Comparison of ENCODE assay signal across 8 mouse cellular contexts in genomic region chr7:19083701-19084100, GRCm38 (mm10). TPM values are rescaled to one million over a fixed set of nuclear protein-coding genes. Genes with fewer than 3 reads are reported as not detected.
DNase-seq lines count a peak whose midpoint lies in the region; ATAC-seq and TF ChIP-seq lines count a peak whose summit lies in the region.

Dmpk (plus strand) TSS chr7:19083849.

- H3K79me2 ChIP-seq in MEL (ENCODE audit: control insufficient read depth, insufficient read depth, low read length, poor library complexity), result no peaks in the 10 kb centered on the region; the same call in 1 of the 2 replicates

- H3K36me3 ChIP-seq in forebrain, embryonic 11.5 days (ENCODE audit: control insufficient read depth, insufficient read depth, low read length), result peaks cover 12% of the 10 kb centered on the region
- peaks cover 54% of the 10 kb centered on the region for H3K36me3 ChIP-seq in forebrain, embryonic 15.5 days
- H3K36me3 ChIP-seq in MEL (ENCODE audit: control insufficient read depth in 1 of 2, insufficient read depth in 2 of 2, low read length in 2 of 2), result peaks cover 0 to 8% of the 10 kb centered on the region in 2 experiments; a peak in 2 of 4 replicates
- peaks cover 42% of the 10 kb centered on the region for H3K36me3 ChIP-seq in hindbrain, postnatal 0 days (ENCODE audit: insufficient read depth, low read length)
- peaks cover 30% of the 10 kb centered on the region for H3K36me3 ChIP-seq in liver, embryonic 15.5 days (replicated peaks)

- H3K4me3 ChIP-seq in forebrain, embryonic 11.5 days (ENCODE audit: low read depth, low read length), result no peak within 1 kb of the TSS
- no peak within 1 kb of the TSS for H3K4me3 ChIP-seq in forebrain, embryonic 15.5 days
- no peak within 1 kb of the TSS for H3K4me3 ChIP-seq in MEL (ENCODE audit: control insufficient read depth in 1 of 2, insufficient read depth in 1 of 2, low read depth in 2 of 2, low read length in 2 of 2)
- no peak within 1 kb of the TSS for H3K4me3 ChIP-seq in hindbrain, postnatal 0 days (ENCODE audit: low read length)
- peak within 1 kb of the TSS; percentile 23 for H3K4me3 ChIP-seq in liver, embryonic 15.5 days (replicated peaks)

- H3K27me3 ChIP-seq in forebrain, embryonic 11.5 days (ENCODE audit: control insufficient read depth, insufficient read depth, low read length), result no peaks in the 10 kb centered on the region
- no peaks in the 10 kb centered on the region for H3K27me3 ChIP-seq in forebrain, embryonic 15.5 days
- no peaks in the 10 kb centered on the region for H3K27me3 ChIP-seq in MEL (ENCODE audit: control insufficient read depth in 1 of 2, insufficient read depth in 2 of 2, low read length in 2 of 2)
- H3K27me3 ChIP-seq in hindbrain, postnatal 0 days (ENCODE audit: insufficient read depth, low read length), result no peaks in the 10 kb centered on the region
- peaks cover 84% of the 10 kb centered on the region for H3K27me3 ChIP-seq in liver, embryonic 15.5 days

- TF ChIP-seq RAD21 in MEL (IDR thresholded peaks at IDR 0.05; ENCODE audit: low read depth, low read length), result no peak

- no peak for TF ChIP-seq EP300 in MEL (IDR thresholded peaks at IDR 0.05; ENCODE audit: low read depth in 1 of 2, low read length in 2 of 2)

- peaks cover 7% of the 10 kb centered on the region for H3K4me1 ChIP-seq in forebrain, embryonic 11.5 days (replicated peaks; ENCODE audit: control insufficient read depth, insufficient read depth, low read length)
- no peaks in the 10 kb centered on the region for H3K4me1 ChIP-seq in forebrain, embryonic 15.5 days
- peaks cover 5 to 14% of the 10 kb centered on the region in 2 experiments for H3K4me1 ChIP-seq in MEL (ENCODE audit: control insufficient read depth in 1 of 2, insufficient read depth in 2 of 2, low read length in 2 of 2)
- no peaks in the 10 kb centered on the region for H3K4me1 ChIP-seq in hindbrain, postnatal 0 days (ENCODE audit: insufficient read depth, low read length)
- H3K4me1 ChIP-seq in liver, embryonic 15.5 days (replicated peaks), result peaks cover 61% of the 10 kb centered on the region

- no peak within 1 kb of the TSS for H3K4me2 ChIP-seq in forebrain, embryonic 11.5 days (ENCODE audit: low read depth, low read length, severe bottlenecking)
- H3K4me2 ChIP-seq in forebrain, embryonic 15.5 days (replicated peaks), result no peak within 1 kb of the TSS
- H3K4me2 ChIP-seq in hindbrain, postnatal 0 days (ENCODE audit: low read depth, low read length), result peak within 1 kb of the TSS; percentile 24; the same call in 1 of the 2 replicates
- peak within 1 kb of the TSS; percentile 37 for H3K4me2 ChIP-seq in liver, embryonic 15.5 days

- WGBS in forebrain, embryonic 11.5 days, result 49% methylated on average over 10 of the region's 10 CpGs
- 47% methylated on average over 10 of the region's 10 CpGs for WGBS in forebrain, embryonic 15.5 days
- WGBS in hindbrain, postnatal 0 days, result 48% methylated on average over 10 of the region's 10 CpGs
- 53% methylated on average over 10 of the region's 10 CpGs for WGBS in liver, embryonic 15.5 days (ENCODE audit: insufficient replicate concordance)

- TF ChIP-seq POLR2A in MEL (IDR thresholded peaks at IDR 0.05; ENCODE audit: control insufficient read depth in 1 of 2, insufficient read depth in 1 of 2, low read depth in 1 of 2, low read length in 2 of 2, poor library complexity in 1 of 2), result no peak

- no peak for ATAC-seq in forebrain, embryonic 11.5 days (replicated peaks; ENCODE audit: low FRiP score)
- ATAC-seq in forebrain, embryonic 15.5 days (replicated peaks), result no peak
- ATAC-seq in hindbrain, postnatal 0 days, result 0 out of 2 replicates have a peak, but pooled peaks have one; percentile 21
- ATAC-seq in liver, embryonic 15.5 days (ENCODE audit: insufficient read depth), result peak; percentile 29; the same call in 1 of the 2 replicates

- no peak within 1 kb of the TSS for H3K27ac ChIP-seq in forebrain, embryonic 11.5 days (ENCODE audit: low read depth, low read length)
- no peak within 1 kb of the TSS for H3K27ac ChIP-seq in forebrain, embryonic 15.5 days (replicated peaks)
- H3K27ac ChIP-seq in MEL (ENCODE audit: control insufficient read depth, low read depth, low read length), result no peak within 1 kb of the TSS
- H3K27ac ChIP-seq in hindbrain, postnatal 0 days, result no peak within 1 kb of the TSS
- H3K27ac ChIP-seq in liver, embryonic 15.5 days (replicated peaks), result 0 out of 2 replicates have a peak within 1 kb of the TSS, but pooled peaks have one; percentile 33

- no peak for DNase-seq in forebrain, embryonic 11.5 days (ENCODE audit: low spot score)
- DNase-seq in MEL (ENCODE audit: low read depth, low spot score), result no peak
- peak; percentile 62 for DNase-seq in gastrocnemius, postnatal 10 days
- no peak for DNase-seq in hindbrain, postnatal 0 days (ENCODE audit: low spot score)
- DNase-seq in cerebellum, postnatal 36 days, result no peak
- DNase-seq in thymus, postnatal 0 days (ENCODE audit: low spot score), result no peak

- no peaks in the 10 kb centered on the region for H3K9me3 ChIP-seq in forebrain, embryonic 11.5 days (ENCODE audit: control insufficient read depth, low read length)
- no peaks in the 10 kb centered on the region for H3K9me3 ChIP-seq in forebrain, embryonic 15.5 days
- no peaks in the 10 kb centered on the region for H3K9me3 ChIP-seq in MEL (replicated peaks; ENCODE audit: insufficient read depth, low read length)
- no peaks in the 10 kb centered on the region for H3K9me3 ChIP-seq in hindbrain, postnatal 0 days (ENCODE audit: low read length)
- H3K9me3 ChIP-seq in liver, embryonic 15.5 days (replicated peaks), result no peaks in the 10 kb centered on the region

- H3K9ac ChIP-seq in forebrain, embryonic 11.5 days (ENCODE audit: low read length), result no peak within 1 kb of the TSS; the same call in 1 of the 2 replicates
- no peak within 1 kb of the TSS for H3K9ac ChIP-seq in forebrain, embryonic 15.5 days (replicated peaks)
- no peak within 1 kb of the TSS for H3K9ac ChIP-seq in MEL (ENCODE audit: control insufficient read depth, low read depth, low read length, poor library complexity, severe bottlenecking)
- H3K9ac ChIP-seq in hindbrain, postnatal 0 days (replicated peaks; ENCODE audit: low read length), result no peak within 1 kb of the TSS
- H3K9ac ChIP-seq in liver, embryonic 15.5 days, result no peak within 1 kb of the TSS

- TF ChIP-seq CTCF in MEL (IDR thresholded peaks at IDR 0.05 in 2 of 3, conservative IDR thresholded peaks at IDR 0.05 in 1 of 3; ENCODE audit: control insufficient read depth in 1 of 3, insufficient read depth in 1 of 3, low read depth in 2 of 3, low read length in 3 of 3, poor library complexity in 1 of 3, severe bottlenecking in 1 of 3), result no peak
- no peak for TF ChIP-seq CTCF in hindbrain, postnatal 0 days (IDR thresholded peaks at IDR 0.05; ENCODE audit: low read depth)

TF ChIP-seq in MEL, 35 proteins besides CTCF, POLR2A, EP300 and RAD21:
- TF ChIP-seq GATA1 (IDR thresholded peaks at IDR 0.05; ENCODE audit: low read depth, low read length), result no peak

RNA-seq across cellular contexts. Expression of gene Dmpk, which starts in this region (rescaled TPM):
- 12.4 and 13.8 TPM in 2 replicates for polyA plus RNA-seq in forebrain, embryonic 11.5 days (2014; fragmentation: Nextera tagmentation; extraction: Ambion mirVana)
- polyA plus RNA-seq in forebrain, embryonic 15.5 days (2015; fragmentation: Nextera tagmentation; extraction: Ambion mirVana), result 8.8 and 11.2 TPM in 2 replicates
- 4.1 and 5.4 TPM in 2 replicates for total RNA-seq in MEL (2012; rRNA removed)
- polyA plus RNA-seq in MEL (2012; ENCODE audit: insufficient read depth in 1 of 2, insufficient read length in 2 of 2, low read depth in 1 of 2, low replicate concordance in 2 of 2, missing spikeins in 1 of 2), result 10 to 100 TPM in 1 of 2 experiments, not detected in 1; 29.3 TPM
- total RNA-seq in gastrocnemius, postnatal 10 days (2021), result 100 to 1,000 TPM; 256 to 267 TPM
- 19.5 and 27.8 TPM in 2 replicates for total RNA-seq in hindbrain, postnatal 0 days (2014; rRNA removed)
- 4.8 and 5.6 TPM in 2 replicates for polyA plus RNA-seq in hindbrain, postnatal 0 days (2015; fragmentation: Nextera tagmentation; extraction: Ambion mirVana)
- polyA plus RNA-seq in liver, embryonic 15.5 days (2015; fragmentation: Nextera tagmentation; extraction: Ambion mirVana), result 13.9 and 15.8 TPM in 2 replicates
- polyA plus RNA-seq in thymus, postnatal 0 days (2015; fragmentation: Nextera tagmentation; extraction: Ambion mirVana), result 2.8 and 3.7 TPM in 2 replicates

Comparison
In these comparisons a context has a peak if more than half of its experiments do, and no peak if none do; other contexts are left out.
1. ATAC-seq: peak in hindbrain, postnatal 0 days (single experiment) and liver, embryonic 15.5 days (single experiment); none in forebrain, embryonic 11.5 days (single experiment) and forebrain, embryonic 15.5 days (single experiment).
2. H3K4me2 ChIP-seq: peak in hindbrain, postnatal 0 days (single experiment) and liver, embryonic 15.5 days (single experiment); none in forebrain, embryonic 11.5 days (single experiment) and forebrain, embryonic 15.5 days (single experiment).